Mouse (Mus musculus) cerebellum, postnatal 10 days (tissue): ENCODE results near the gene Pex1.
"Not testable (repeated sequence)": the region's sequence is repeated elsewhere in the genome, so short reads cannot be mapped to it uniquely, and the experiment has no call there.

Source experiments
- DNase-seq, 2 experiments: peaks; one replicate each; pipeline ENCODE4 v3.0.0; 2021; ENCODE audit warnings: mixed read lengths in 2 of 2

Pex1 gene

DNA sequence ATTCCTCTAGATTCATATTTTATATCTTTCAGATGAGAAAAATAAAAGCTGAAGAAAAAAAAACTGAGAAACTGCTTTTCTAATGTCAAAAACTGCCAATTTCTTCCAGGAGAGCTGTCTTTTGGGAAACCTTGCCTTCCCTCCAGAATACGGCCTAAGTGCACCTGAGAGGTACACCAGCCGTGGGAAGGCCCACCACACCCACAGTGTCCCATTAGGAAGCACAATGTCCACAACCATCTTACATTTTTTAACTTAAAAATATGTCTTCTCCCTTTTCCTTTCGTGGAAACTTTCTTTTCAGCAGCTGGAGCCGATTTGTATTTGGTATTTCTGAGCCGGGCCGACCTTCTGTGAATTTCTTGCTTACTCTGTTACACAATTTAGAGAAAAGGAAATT, 50.7 kb downstream of the Pex1 start:
- peak in 1 of 2 experiments; percentile 9 for DNase-seq

DNA sequence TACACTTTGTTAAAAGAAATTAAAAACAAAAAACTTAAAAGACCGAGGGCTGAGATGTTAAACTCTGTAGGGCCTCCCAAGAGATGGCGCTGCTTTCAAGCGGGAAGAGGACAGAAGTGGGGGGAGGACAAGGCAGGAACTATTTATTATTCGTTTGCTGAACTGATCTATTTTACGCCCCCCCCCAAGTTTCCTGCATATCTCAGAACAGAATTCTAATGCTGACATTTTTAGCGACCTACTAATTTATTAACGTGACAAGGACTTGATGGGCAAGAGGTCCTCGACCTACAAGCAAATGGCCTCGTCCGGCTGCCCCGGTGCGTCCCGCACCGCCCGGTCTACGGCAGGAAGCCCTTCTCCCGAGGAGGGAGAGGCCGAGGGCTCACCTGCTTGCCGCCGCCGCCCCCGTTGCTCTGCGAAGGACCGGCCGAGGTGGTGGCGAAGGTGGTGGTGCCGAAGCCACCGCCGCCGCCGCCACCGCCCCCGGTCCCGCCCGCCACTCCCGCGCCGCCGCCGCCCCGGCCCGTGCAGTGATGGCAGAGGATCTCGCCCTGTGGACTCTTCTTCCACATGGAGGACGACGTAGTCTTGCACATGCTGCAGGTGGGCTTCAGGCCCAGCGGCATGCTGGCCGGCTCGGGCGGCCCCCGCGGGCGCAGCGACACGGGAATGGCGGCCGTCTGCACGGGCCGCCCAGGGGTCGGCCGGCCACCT, 51.3 kb downstream of the Pex1 start:
- DNase-seq = peak; percentile 67 to 70

DNA sequence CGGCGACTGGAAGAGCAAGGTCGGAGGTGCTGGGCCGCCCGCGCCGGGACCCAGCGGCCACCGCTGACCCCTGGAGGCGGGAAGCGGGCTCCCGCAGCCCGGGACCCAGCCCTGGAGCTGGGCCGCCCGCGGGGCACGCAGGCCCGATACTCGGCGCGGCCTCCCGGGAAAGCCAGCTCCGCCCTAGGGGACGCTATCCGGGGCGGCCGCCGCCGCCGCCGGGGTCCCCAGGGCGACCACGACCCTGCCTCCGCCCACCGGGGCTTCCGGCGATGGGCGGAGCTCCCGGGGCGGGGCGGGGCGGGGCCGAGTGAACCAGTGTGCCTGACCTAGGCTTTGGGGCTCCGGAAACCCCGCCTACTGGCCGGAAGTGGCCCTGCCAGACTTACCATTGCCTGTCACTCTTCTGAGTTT, 51.8 kb downstream of the Pex1 start:
- peak; percentile 90 to 95 for DNase-seq

DNA sequence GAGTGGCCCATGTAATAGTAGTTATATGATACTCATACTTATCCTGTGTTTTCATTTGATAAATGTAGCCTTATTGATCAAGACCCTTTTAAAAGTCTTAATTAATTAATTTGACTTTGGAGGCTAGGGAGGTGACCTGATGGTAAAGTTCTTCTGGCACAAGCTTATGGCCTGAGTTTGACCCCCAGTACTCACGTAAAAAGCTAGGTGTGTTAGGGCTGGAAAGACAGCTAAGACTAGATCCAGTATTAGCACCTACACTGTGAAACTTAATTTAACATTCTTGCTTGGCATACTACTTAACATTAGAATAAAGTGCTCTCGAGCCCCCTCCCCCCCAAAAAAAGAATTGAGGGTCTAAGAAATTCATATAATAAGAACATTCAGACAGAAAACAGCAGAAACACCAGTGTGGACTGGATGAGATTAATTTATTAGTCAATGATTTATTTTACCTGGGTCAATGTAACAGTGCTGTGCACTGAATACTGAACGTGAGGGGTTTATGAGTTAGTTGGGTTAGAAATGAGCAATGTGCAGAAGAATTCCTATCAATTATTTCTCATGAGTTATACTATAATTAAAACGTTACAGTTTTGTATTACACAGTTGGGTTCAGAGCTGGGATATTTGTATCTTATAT, 52.5 kb downstream of the Pex1 start:
- DNase-seq = peak in 1 of 2 experiments; percentile 9

DNA sequence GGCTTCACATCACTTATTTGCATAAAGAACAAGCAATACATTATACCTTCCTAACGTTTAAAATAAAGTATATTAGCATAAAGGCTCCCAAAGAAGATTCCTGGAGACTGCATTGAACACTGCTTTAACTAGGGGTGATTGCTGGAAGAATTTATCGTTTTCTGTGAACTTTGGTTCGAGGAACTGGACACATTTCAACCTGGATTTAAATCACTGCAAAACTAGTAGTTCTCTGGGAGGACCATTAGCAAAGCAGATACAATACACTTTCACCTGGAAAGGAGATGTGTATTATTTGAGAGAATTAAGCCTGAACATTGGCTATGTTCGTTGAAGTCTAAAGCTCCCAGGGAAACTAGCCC, 53.0 kb downstream of the Pex1 start:
- DNase-seq = no peak

DNA sequence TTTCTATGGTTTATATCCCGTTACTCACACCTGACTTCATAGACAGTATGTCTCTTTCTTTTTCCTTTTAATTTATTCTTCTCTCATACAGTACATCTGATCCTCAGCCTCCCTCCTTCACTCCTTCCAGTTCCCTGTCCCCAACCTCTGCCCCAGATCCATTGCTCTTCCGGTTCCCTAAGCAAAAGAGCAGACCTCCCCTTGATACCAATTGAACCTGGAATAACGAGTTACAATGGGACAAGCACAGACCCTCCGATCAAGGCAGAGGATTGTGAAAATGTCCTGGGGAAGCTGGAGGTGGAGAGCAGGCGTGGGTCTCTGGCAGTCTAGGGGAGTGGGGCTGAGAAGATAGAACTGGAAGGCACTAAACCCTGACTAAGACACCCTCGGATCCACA, 55.0 kb downstream of the Pex1 start, which contains the start of gene Tmbim7:
Gene Tmbim7, plus strand, starts transcription at position 301 of the 400 bp plus-strand sequence.
- no peak for DNase-seq

DNA sequence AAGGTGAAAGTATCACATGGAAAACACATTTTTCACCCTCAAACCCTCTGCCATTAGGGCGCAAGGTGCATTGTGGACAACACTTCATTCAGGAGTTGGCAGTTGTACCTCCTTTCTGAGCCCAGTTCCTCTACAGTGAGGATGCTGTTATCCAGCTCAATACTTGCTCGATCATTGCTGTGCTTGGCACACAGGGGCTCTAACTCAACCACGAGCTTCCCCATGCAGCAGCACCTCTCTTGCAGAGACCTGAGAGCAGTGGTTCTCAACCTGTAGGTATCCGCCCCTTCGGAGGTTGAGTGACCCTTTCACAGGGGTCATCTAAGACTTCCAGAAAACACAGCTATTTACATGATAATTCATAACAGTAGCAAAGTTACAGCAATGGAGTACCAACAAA, 55.8 kb downstream of the Pex1 start:
- no peak for DNase-seq

DNA sequence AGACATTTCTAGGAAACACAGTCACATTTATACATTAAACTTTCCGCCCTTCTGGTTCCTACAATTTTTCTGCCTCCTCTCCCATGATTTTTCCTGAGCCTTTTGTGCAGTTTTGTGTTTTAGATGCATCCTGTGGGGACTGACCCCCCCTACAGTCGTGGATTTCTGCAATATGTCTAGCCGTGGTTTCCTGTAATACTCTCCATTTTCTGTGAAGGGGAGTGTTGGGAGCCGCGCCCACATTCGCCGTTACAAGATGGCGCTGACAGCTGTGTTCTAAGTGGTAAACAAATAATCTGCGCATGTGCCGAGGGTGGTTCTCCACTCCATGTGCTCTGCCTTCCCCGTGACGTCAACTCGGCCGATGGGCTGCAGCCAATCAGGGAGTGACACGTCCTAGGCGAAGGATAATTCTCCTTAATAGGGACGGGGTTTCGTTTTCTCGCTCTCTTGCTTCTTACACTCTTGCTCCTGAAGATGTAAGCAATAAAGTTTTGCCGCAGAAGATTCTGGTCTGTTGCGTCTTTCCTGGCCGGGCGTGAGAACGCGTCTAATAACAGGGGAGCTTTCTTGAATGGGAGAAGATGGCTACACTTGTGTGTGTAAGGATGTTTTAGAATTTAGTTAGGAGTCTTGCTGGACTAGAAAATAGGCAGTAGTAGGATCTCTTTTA, 57.2 kb downstream of the Pex1 start:
- DNase-seq = not testable (repeated sequence)

DNA sequence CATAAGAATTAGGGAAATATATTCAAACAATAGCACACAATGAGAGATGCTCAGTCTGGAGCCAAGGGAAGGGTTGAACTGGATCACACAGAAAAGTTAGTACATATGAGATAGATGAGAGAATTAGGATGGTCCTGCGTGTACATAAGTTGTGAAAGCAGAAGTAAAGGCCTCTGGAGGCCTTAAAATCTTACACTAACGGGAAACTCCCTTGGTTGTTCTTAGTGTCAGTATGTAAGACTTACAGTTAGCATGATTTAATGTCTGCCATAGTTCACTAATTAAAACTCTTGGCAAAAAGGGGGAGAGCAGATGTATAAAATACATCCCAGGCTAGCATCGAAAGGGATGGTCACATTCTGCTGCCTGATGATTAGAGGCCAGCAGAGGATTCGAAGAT, 57.9 kb downstream of the Pex1 start:
- DNase-seq = no peak

DNA sequence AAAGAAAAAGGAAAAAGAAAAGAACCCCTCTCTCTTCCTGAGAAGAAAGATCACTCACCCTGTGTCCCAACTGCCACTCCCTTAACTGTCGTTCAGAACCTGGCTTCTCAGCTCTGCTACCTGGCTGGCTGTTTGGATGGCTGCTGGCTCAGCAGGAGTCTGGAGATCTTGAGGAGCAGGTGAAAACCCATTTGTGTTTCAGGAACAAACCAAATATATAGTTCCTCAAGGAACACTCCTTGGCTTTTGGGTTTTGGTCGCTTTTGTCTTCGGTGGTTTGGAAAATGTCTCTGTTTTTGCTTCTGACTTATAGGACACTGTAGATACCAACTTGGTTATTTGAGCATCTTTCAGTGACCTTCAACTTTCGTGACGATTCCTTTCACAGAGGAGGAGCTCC, 61.2 kb downstream of the Pex1 start, which contains the start of gene Gatad1:
Gene Gatad1, minus strand, starts transcription at position 101 of the 400 bp plus-strand sequence.
- DNase-seq = no peak

DNA sequence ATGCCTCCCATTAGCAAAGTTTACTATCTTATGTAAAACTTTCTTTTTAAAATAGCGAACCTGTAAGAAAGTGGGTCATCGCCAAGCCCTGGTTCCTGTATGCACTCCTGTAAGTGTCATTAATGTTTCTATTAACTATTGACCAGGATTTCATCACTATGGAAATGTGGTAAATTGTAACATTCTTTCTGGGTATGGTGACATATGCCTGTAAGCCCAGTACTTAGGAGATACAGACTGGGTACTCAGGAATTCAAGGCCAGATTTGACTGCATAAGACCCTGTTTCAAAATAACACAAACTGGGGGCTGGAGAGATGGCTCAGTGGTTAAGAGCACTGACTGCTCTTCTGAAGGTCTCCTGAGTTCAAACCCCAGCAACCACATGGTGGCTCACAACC, 69.4 kb downstream of the Pex1 start:
- DNase-seq = no peak

DNA sequence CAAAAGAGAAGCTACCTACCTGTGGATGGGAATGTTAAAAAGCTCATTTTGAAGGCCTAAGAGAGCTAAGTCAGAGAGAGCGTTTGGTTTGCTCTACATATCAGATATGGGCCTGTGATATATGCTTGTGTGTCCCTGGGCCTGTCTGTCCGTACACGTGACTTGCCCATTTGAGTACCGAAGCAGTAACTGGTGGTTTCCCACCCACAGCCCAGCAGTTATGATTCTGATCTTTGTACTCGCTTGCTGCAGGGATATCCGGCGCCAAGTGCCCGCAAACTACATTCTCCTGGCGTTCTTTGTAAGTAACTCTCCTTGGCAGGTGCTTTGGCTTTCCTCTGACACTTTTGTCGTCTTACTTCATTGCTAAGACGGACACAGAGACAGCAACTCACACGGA, 70.7 kb downstream of the Pex1 start:
- no peak for DNase-seq

DNA sequence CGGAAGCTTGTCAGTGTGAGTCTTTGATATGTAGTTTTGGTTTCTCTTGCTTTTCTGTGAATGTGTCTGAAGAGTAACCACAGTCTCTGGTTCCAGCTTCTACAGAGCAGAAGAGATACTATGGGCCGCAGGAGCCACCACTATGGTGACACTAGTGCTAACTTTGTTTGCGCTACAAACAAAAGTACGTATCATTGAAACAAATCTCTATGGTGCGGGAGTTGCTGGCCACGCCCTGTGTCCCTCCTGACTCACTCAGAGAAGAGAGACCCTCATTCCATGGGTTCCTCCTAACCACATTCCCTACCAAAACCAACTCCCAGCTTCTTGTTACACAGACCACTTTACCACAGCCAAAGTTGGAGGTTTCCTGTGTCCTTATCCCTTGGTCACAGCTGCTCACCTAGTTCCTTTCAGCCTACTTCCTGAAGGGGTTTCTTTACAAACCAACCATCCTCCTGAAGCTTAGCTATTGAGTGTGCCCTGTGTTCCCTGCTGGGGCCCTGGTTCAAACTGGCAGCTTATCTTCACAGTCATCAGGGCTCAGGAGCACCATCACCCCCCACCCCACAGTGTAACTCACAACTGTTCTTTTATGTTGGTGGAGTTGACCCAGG, 74.2 kb downstream of the Pex1 start:
- DNase-seq = no peak
